Mouse (Mus musculus): ENCODE data around the gene Bcl11a.

DNA sequence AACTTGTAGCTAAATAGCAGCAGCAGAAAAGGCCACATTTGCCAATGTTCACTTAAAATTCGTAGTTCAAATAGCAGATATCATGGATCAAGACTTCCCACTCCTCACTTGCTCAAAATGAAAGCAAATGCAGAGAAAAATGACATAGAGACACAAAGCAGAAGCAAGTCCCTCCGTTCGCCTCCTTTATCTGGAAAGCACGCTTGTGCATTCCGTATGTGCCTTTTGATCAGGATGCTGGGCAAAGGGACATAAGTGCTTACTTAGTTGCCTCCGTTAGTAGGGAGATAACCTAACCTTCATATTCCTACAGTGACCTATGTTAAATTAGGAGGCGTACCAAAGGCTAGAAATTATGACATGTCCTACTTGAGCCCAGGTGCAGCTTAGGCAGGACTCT, 5.6 kb downstream of the Bcl11a start:
- no peak for TF ChIP-seq TCF12 (IDR thresholded peaks at IDR 0.05; ENCODE audit: insufficient read depth, poor library complexity, severe bottlenecking)
- no peak for TF ChIP-seq POLR2A (IDR thresholded peaks at IDR 0.05; ENCODE audit: insufficient read length, low read depth)
- TF ChIP-seq CEBPB (IDR thresholded peaks at IDR 0.05; ENCODE audit: insufficient read depth, poor library complexity, severe bottlenecking): no peak
- no peak for TF ChIP-seq USF1 (IDR thresholded peaks at IDR 0.05; ENCODE audit: low read depth)
